In genomic region chr13:67759966-67760365, GRCm38 (mm10) we compare ENCODE assay signal across 26 mouse cellular contexts. TPM values are rescaled to one million over a fixed set of nuclear protein-coding genes. Genes with fewer than 3 reads are reported as not detected.
DNase-seq lines count a peak whose midpoint lies in the region; ATAC-seq and TF ChIP-seq lines count a peak whose summit lies in the region.
"Had no signal": no experiment of that assay in that cellular context is flagged by ENCODE, and none has a peak within 500 bp of the region (broad histone marks: within the 10 kb centered on the region; RNA-seq: fewer than 3 reads in every experiment).

No protein-coding gene starts in this region.

- DNase-seq in adrenal gland, adult 2 months, result peak; percentile 27
- DNase-seq in adrenal gland, adult 18-20 months (ENCODE audit: low spot score in 2 of 2), result no peak
- DNase-seq in 416B (ENCODE audit: low read depth) (peak; percentile 47), adipocyte (ENCODE audit: low spot score) (peak; percentile 51)
- no peak for DNase-seq in kidney, postnatal 10 days
- DNase-seq in forebrain, postnatal 0 days, result no peak
- DNase-seq in heart, postnatal 10 days, result no peak
- DNase-seq: adrenal gland, postnatal 10 days; adrenal gland, postnatal 25 days; cerebellum, adult 11 months; cerebellum, adult 18-20 months; cerebellum, adult 8-10 months; cerebellum, adult 9-11 months; cerebellum, postnatal 14 days; cerebellum, postnatal 36 days; embryo, embryonic 11 days had no signal

- H3K4me3 ChIP-seq in forebrain, postnatal 0 days (ENCODE audit: low read depth, low read length), result no peak overlapping the region
- H3K4me3 ChIP-seq: embryonic facial prominence, embryonic 13.5 days; embryonic facial prominence, embryonic 15.5 days; erythroblast, embryonic 14.5 days; forebrain, embryonic 10.5 days; forebrain, embryonic 12.5 days had no signal

- no peaks in the 10 kb centered on the region for H3K36me3 ChIP-seq in forebrain, postnatal 0 days (ENCODE audit: insufficient read depth)
- H3K36me3 ChIP-seq: embryonic facial prominence, embryonic 13.5 days; embryonic facial prominence, embryonic 15.5 days; forebrain, embryonic 10.5 days; forebrain, embryonic 12.5 days had no signal

- no peaks in the 10 kb centered on the region for H3K9me3 ChIP-seq in forebrain, postnatal 0 days (ENCODE audit: low read length)
- H3K9me3 ChIP-seq: embryonic facial prominence, embryonic 13.5 days; embryonic facial prominence, embryonic 15.5 days; forebrain, embryonic 10.5 days; forebrain, embryonic 12.5 days had no signal

- no peaks in the 10 kb centered on the region for H3K4me1 ChIP-seq in forebrain, postnatal 0 days (ENCODE audit: insufficient read depth)
- H3K4me1 ChIP-seq: embryonic facial prominence, embryonic 13.5 days; embryonic facial prominence, embryonic 15.5 days; forebrain, embryonic 10.5 days; forebrain, embryonic 12.5 days had no signal

- no peaks in the 10 kb centered on the region for H3K27me3 ChIP-seq in forebrain, postnatal 0 days (ENCODE audit: insufficient read depth, low read length)
- H3K27me3 ChIP-seq: embryonic facial prominence, embryonic 13.5 days; embryonic facial prominence, embryonic 15.5 days; forebrain, embryonic 12.5 days had no signal

- H3K4me2 ChIP-seq in forebrain, postnatal 0 days (ENCODE audit: low read depth), result no peak overlapping the region
- H3K4me2 ChIP-seq: embryonic facial prominence, embryonic 13.5 days; embryonic facial prominence, embryonic 15.5 days; forebrain, embryonic 12.5 days had no signal

- intact Hi-C loops in heart, postnatal 10 days (cut with DNase I), result no loop called here

- H3K27ac ChIP-seq in forebrain, postnatal 0 days (ENCODE audit: low read depth, low read length), result no peak overlapping the region
- H3K27ac ChIP-seq: embryonic facial prominence, embryonic 13.5 days; embryonic facial prominence, embryonic 15.5 days; forebrain, embryonic 10.5 days; forebrain, embryonic 12.5 days had no signal

- TF ChIP-seq CTCF in forebrain, postnatal 0 days (IDR thresholded peaks at IDR 0.05; ENCODE audit: low read depth), result no peak

- no peak overlapping the region for H3K9ac ChIP-seq in forebrain, postnatal 0 days
- H3K9ac ChIP-seq: embryonic facial prominence, embryonic 13.5 days; embryonic facial prominence, embryonic 15.5 days; forebrain, embryonic 12.5 days had no signal

- 81% methylated on average over 1 of the region's 1 CpGs for WGBS in forebrain, postnatal 0 days

- no peak for ATAC-seq in forebrain, postnatal 0 days
- ATAC-seq: activated CD4-positive, CD25-positive, alpha-beta regulatory T cell, adult 4 months; forebrain, embryonic 14.5 days; forebrain, embryonic 16.5 days; Patski had no signal

RNA-seq across cellular contexts. Expression of gene Zfp85, which starts 4.9 kb away (rescaled TPM):
- total RNA-seq in adrenal gland, adult 2 months (2021), result 1 to 10 TPM; 4.7 to 4.8 TPM
- not detected in 2 replicates for polyA plus RNA-seq in adrenal gland, adult 2 months (2012; rRNA removed)
- total RNA-seq in adrenal gland, adult 18-20 months (2021), result 1 to 10 TPM; 4.0 to 5.3 TPM
- 11.5 and 12.1 TPM in 2 replicates for total RNA-seq in forebrain, postnatal 0 days (2014; rRNA removed)
- polyA plus RNA-seq in forebrain, postnatal 0 days (2015; fragmentation: Nextera tagmentation; extraction: Ambion mirVana), result 3.8 and 4.1 TPM in 2 replicates
- total RNA-seq in heart, postnatal 10 days (2021), result 1 to 10 TPM; 2.3 to 3.2 TPM
- polyA plus RNA-seq: erythroblast, embryonic 14.5 days had no signal

RNA-seq across cellular contexts. Expression of gene Zfp493, which starts 19.5 kb away (rescaled TPM):
- total RNA-seq in adrenal gland, adult 2 months (2021), result 1 to 10 TPM; 1.9 to 2.8 TPM
- 0.35 and 0.36 TPM in 2 replicates for polyA plus RNA-seq in adrenal gland, adult 2 months (2012; rRNA removed)
- total RNA-seq in adrenal gland, adult 18-20 months (2021), result 1 to 10 TPM; 1.8 to 2.5 TPM
- total RNA-seq in forebrain, postnatal 0 days (2014; rRNA removed), result 4.8 and 7.6 TPM in 2 replicates
- 1.1 and 1.3 TPM in 2 replicates for polyA plus RNA-seq in forebrain, postnatal 0 days (2015; fragmentation: Nextera tagmentation; extraction: Ambion mirVana)
- total RNA-seq in heart, postnatal 10 days (2021), result 1 to 10 TPM in 1 of 2 experiments, under 1 TPM in 1; 0.84 to 1.1 TPM
- total RNA-seq: MEL had no signal
- polyA plus RNA-seq: erythroblast, embryonic 14.5 days had no signal

RNA-seq across cellular contexts. Expression of gene Zfp65, which starts 31.0 kb away (rescaled TPM):
- 10 to 100 TPM; 10.2 to 10.6 TPM for total RNA-seq in adrenal gland, adult 2 months (2021)
- polyA plus RNA-seq in adrenal gland, adult 2 months (2012; rRNA removed), result 0.06 and 0.16 TPM in 2 replicates
- total RNA-seq in adrenal gland, adult 18-20 months (2021), result 10 to 100 TPM; 12.2 to 12.7 TPM
- total RNA-seq in forebrain, postnatal 0 days (2014; rRNA removed), result 23.5 and 24.1 TPM in 2 replicates
- 3.0 and 5.6 TPM in 2 replicates for polyA plus RNA-seq in forebrain, postnatal 0 days (2015; fragmentation: Nextera tagmentation; extraction: Ambion mirVana)
- total RNA-seq in heart, postnatal 10 days (2021), result 1 to 10 TPM; 5.8 to 7.4 TPM

RNA-seq across cellular contexts. Expression of gene Zfp273, which starts 53.6 kb away (rescaled TPM):
- total RNA-seq in adrenal gland, adult 2 months (2021), result 1 to 10 TPM; 4.1 to 5.8 TPM
- polyA plus RNA-seq in adrenal gland, adult 2 months (2012; rRNA removed), result not detected in 2 replicates
- 1 to 10 TPM; 3.5 to 4.2 TPM for total RNA-seq in adrenal gland, adult 18-20 months (2021)
- 14.5 and 14.7 TPM in 2 replicates for total RNA-seq in forebrain, postnatal 0 days (2014; rRNA removed)
- polyA plus RNA-seq in forebrain, postnatal 0 days (2015; fragmentation: Nextera tagmentation; extraction: Ambion mirVana), result 7.4 and 8.7 TPM in 2 replicates
- 1 to 10 TPM; 1.9 to 2.8 TPM for total RNA-seq in heart, postnatal 10 days (2021)
- polyA plus RNA-seq: erythroblast, embryonic 14.5 days had no signal

Comparison
In these comparisons a context has a peak if more than half of its experiments do, and no peak if none do; other contexts are left out.
1. DNase-seq: peak in adrenal gland, adult 2 months (single experiment), 416B (single experiment) and adipocyte (single experiment); none in adrenal gland, adult 18-20 months (0 of 2), kidney, postnatal 10 days (single experiment), forebrain, postnatal 0 days (single experiment) and heart, postnatal 10 days (0 of 2).